Mouse (Mus musculus) hematopoietic stem cell, adult 5-6 weeks (primary cell): ENCODE data around the gene Tnfrsf8. TPM values are rescaled to one million over a fixed set of nuclear protein-coding genes. Genes with fewer than 3 reads are reported as not detected.
"Not testable (repeated sequence)": the region's sequence is repeated elsewhere in the genome, so short reads cannot be mapped to it uniquely, and the experiment has no call there.

Experiments
- ATAC-seq, 2 experiments: fragments of 125-278 bp in 1 of 2; replicated peaks in 1 of 2; 2 replicates each; pipeline ENCODE4 v1.8.0; 2016 to 2017; ENCODE audit warnings: inconsistent platforms in 2 of 2, mild to moderate bottlenecking in 2 of 2, moderate number of reproducible peaks in 2 of 2, low read depth in 1 of 2, moderate TSS enrichment in 1 of 2; ENCODE audit not compliant: low FRiP score in 2 of 2, poor library complexity in 2 of 2, severe bottlenecking in 2 of 2, insufficient read depth in 1 of 2, low TSS enrichment in 1 of 2
- total RNA-seq: library from RNA; stranded (forward); fragments of 172-1452, 232-1000 nt; gene quantifications from 2 replicates; pipeline ENCODE4 v1.2.3, GENCODE M21; 2017

Gene Tnfrsf8
- total RNA-seq, 1 experiment from 2014 or later = not detected

DNA sequence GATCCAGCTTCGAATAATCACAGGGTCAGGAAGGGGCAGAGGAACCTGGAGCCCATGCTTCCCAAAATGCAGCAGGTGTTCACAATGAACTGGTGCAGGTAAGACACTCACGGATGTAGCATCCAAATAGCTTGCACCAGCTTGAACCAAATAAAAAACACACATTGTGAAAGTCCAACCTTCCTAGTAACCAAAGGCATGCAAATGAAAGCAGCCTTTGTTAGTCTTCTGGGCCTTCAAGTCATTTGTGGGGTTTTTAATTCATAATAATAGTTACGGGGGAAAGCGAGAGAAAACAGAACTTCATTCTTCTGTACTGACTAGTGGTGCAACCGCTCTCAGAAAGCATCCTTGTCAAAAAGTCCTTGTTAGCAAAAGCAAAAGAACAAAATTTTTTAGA lies 1.7 kb upstream of the Tnfrsf8 start:
- ATAC-seq = no peak

DNA sequence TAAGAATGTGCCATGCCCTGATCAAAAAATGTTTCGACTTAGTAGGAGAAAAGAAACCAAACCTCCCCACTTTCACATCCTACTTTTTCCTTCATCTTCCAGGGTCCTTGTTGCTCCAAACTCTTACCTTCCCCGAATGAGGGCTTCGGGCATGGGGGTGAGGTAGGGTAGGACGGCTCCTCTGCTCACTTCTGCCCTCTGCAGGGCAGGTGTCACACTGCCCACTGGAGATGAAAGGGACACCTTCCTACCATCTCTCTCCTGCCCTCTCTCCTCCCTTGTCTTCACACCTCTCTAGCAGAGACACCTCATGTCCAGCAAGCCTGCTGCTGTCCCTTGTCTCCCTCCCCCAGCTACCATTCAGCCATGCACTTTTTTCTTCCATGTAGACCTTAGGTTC lies 998 bp downstream of the Tnfrsf8 start:
- ATAC-seq = no peak

DNA sequence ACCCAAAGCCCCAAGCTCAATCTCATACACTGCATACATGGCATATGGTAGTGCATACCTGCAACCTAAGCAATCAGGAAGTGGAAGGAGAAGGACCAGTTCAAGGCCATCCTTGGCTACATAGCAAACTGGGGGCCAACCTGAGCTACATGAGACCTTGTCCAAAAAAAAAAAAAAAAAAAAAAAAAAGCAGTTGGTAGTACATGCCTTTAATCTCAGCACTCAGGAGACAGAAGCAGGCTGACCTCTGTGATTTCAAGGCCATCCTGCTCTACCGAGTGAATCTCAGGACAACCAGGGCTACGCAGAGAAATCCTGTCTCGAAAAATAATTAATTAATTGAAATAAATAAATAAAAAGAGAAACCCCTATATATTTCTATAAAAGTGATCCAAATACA lies 1.7 kb downstream of the Tnfrsf8 start:
- no peak for ATAC-seq

DNA sequence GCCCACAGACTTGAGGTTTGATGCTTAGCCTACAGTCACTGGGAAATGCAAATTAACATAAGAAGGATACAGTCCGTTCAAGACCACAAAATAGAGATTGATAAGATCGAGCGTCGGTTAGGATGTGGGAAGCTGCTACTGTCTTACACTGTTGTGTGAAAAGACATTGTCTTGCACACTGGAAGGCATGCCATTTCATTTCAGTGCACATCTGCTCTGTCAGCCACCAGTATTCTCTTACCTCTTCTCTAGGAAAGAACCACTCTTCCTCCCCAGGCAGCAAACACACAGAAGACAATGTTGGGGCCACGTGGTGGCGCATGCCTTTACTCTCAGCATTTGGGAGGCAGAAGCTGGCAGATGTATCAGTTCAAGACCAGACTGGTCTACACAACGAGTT lies 2.4 kb downstream of the Tnfrsf8 start:
- ATAC-seq = 0 out of 4 replicates have a peak, but pooled peaks of 1 of the 2 experiments have one; percentile 3

DNA sequence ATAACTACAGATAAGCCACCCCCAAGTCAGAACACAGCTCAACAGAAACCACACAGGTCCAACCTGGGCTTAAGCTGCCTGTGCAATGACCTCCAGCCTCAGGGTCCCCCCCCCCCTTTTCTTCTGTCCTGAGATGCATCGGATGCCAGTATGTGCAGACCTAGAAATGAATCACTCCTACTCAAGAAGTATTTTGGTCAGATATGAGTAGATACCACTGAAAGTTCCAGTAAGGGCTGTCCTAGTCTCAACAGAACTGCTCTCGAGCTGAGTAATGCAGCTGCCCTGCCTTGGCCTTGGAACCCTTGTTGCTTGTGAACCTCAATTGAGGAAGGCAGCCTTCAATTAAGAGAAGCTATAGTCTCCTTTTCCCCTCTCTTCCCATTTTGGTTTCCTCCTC lies 4.1 kb downstream of the Tnfrsf8 start:
- no peak for ATAC-seq

DNA sequence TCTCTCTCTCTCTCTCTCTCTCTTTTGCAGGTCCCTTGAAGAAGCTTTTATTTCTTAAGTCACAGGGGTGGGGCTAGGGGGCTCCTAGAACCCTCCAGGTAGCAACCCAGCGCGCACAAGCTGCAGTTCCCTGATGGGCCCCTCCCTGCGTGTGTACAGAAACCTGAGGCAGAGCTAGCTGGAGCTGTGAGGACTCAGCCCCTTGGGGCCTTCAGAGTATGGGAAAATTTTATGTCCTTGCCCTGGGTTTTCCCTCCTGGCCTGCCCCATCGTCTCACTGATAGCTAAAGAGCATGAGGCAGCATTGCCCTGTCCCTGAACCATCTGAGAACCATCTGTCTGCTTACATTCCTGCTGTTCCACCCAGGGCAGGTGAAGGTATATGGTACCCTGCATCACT lies 8.5 kb downstream of the Tnfrsf8 start:
- no peak for ATAC-seq

DNA sequence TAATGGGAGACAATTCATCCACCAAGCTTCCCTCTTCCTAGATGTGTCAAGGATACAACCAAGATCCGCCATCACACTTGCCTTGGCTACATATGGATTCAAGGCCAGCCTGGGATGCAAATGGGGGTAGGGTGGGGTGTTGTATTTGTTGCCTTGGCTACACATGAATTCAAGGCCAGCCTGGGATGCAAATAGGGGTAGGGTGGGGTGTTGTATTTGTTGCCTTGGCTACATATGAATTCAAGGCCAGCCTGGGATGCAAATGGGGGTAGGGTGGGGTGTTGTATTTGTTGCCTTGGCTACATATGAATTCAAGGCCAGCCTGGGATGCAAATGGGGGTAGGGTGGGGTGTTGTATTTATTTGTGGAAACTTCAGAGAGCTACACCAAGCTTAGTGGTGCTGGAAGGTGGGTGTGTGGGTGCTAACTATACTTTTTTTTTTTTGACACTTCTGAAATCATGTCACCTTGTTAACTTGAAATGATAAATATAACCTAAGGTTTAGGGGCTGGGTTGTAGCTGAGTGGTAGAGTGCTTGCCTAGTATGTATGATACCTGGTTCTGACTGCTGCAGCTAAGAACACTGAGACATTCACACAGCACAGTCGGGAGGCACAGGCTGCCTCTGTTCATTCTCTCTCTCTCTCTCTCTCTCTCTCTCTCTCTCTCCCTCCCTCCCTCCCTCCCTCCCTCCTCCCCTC lies 9.2 kb downstream of the Tnfrsf8 start:
- ATAC-seq = not testable (repeated sequence)

DNA sequence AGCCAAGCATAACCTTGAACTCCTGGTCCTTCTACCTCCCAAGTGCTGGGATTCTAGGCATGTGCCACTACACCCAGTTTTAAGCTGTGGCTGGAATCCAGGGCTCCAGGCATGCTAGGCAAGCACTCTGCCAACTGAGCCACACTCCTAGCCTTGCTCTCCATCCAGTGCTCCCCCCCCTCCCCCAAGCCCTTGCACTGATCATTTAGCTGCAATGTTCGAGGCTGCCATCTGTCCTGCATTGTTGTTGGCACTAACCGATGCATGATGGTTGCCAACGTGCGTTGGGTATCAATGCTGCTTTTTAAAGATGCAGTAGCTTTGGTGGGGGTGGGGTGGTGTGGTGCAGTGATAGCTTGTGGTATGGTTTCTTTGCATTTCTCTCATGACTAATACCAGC lies 10.9 kb downstream of the Tnfrsf8 start:
- no peak for ATAC-seq

DNA sequence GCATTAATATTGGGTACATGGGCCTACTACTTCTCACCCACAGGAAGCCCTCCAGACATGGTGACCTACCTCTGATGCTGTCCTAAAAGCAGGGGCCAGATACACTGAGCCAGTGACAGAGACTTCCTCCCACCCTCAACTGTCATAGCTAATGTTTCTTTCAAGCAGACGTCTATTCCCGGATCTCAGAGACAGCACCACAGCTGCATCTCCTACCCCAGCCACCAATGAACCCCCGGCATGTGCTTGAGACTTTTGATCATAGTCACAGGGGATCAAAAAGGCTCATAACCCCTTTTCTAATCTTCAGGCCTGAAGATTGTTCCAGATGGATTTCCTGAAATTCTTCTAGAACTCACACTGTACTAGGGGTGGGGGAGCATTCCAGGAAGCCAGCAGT lies 12.9 kb downstream of the Tnfrsf8 start:
- no peak for ATAC-seq

DNA sequence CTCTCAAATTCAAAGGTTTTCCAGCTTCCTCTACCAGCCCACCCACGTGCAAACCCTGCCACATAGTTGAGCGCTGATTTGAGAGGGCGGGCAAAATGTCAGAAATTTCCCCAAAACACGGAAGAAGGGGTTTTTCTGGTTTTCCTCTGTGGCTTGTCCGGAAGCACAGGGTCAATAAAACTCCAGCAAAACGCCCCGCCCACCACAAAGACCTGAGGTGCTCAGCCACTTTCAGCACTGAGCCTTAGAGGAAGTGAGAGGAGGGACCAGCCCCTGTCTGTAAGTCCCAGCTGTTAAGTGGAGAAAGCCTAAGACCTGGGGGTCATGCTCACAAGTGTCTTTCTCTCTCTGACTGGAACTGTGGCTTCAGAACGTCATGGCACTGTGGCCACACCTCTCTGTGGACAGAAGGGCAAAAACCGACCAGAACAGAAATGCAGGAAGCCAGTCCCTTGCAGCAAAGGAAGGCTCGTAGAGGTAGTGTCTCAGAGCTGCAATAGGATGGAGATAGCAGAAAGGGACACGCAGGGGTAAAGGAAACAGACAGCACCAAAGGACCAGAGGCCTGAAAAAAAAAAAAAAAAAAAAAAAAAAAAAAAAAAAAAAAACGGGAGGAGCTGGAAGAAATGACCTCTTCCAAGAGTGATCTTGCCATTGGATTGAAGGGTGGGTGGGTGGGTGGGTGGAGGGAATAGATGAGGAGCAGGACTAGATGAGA lies 14.6 kb downstream of the Tnfrsf8 start:
- peak; percentile 90 to 94 for ATAC-seq

DNA sequence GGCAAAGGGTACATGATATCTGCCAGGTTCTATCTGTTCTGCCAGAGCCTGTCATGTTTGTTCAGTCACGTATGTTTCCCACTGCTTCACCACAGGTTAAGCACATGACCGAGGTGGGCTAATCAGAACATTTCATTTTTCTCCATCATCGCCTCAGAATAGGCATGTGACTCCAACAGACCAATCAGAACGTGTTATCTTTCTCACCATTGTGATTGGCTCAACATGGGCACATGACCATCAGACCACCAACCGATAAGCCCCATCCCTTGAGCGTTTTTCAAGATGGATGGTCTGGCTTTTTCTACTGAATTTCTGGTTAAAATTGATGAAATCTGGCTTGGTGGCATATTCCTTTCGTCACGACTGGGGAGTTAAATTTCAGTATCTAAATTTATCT lies 15.6 kb downstream of the Tnfrsf8 start:
- no peak for ATAC-seq

DNA sequence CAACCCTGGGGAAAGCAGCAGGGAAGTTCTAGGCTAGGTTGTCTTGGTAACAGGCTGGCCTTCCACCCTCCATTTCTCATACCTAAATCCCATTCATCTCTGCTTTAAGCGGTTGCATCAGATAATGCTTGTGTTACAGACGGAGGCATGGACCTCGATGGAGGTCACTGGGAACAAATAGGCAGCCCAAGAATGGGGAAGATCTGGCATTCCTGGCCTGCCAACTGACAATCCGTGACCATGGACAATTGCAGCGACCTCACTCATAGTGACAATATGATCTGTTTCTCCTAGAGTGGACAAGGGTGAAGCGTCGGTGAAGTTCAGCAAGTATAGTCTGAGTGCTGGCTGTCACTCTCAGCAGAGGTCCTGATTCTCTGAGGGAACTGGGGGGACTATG lies 16.1 kb downstream of the Tnfrsf8 start:
- ATAC-seq = no peak

DNA sequence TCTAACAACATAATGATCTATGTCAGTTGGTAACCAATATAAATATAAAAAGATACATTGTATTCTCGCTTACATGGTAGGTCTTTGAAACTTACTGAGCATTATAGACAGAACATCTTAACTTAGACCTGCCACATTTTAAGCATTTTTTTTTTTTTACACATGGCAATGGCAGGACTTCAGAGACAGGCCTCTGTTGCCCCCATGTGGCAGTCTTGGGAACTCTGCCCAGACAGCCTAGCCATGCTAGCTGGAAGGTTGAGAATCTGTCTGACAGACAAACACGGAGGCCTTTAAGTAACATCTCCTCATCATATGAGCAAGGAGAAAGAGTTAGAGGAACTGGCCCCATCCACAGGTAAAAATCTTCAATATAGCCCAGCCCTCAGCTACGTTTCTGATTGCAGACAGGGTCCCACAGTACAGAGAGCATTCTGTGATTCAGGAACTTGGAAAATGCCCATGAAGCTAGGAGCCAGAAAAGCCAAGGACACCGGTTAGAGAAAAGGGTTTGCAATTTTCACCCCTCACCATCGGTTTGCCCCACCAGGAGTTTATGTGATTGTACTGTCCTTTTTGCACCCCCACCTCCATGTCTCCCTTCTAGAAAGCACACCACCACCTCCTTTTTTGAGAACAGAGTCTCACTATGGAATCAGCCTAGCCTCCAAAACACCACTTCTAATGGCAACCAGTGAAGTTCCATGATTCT lies 19.2 kb downstream of the Tnfrsf8 start:
- peak; percentile 40 to 44; a peak in 3 of 4 replicates for ATAC-seq

DNA sequence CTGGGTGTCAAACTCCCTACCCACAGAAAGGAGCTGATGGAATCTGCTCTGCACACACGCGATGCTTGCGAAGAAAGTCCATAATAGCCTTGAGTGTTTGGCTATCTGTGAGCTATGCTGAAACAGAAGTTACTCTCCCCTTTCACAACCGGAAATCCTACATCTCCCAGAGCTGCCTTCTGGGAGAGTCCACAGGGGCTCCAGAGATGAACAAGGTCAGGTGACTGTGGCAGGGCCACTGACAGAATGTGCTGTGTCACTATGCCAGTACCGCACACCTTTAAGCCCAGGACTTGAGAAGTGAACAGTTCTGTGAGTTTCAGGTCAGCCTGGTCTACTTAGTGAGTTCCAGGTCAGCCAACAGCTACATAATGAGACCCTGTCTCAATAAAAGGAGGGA lies 20.4 kb downstream of the Tnfrsf8 start:
- peak in 1 of 2 experiments; percentile 22; a peak in 1 of 4 replicates for ATAC-seq

DNA sequence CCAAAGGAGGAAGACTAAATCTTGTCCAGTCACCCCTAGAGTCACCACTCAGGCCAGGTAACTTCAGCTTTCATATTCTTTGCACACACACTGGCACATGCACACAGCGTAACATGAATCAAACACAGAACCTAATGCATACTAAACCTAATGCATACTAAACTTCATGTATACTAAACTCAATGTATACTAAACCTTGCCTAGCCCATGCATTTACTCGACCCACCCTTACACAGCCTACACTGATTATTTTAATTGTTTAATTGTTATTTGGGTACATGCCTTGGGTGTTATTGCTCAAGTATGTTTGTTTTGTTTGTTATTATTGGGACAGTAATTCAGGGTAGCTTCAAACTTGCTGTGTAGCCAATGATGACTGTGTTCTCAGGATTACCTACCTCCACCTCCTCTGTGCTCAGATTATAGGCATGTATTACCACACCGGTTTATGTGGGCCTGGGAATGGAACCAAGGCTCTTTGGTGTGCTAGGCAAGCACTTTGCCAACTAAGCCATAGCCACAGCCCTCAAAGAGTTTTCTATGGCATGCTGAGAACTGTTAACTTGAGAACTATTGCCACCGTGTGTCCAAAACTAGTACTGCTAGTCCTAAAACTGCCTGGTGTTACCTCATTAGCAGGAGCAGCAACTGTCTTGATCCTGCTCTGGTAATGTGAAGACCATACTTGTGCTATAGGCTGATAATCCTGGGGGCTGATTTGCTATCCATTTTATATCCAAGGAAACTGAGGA lies 28.4 kb downstream of the Tnfrsf8 start:
- peak; percentile 92 to 94 for ATAC-seq

DNA sequence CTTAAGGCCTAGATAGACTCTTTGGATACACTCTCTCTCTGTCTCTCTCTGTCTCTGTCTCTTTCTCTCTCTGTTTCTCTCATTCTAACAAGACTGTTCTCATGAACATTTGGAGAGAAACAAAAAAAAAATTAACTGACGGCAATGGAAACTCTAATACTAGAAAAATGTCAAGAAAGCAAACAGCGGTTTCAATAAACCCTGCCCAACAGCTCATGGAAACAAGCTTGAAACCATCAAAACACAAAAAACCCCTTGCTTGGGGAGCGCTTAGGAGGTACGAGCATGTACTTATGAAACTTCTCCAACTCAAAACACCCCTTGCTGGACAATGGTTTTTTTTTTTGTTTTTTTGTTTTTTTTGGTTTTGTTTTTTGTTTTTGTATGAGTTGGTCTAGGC lies 30.3 kb downstream of the Tnfrsf8 start:
- ATAC-seq = no peak

DNA sequence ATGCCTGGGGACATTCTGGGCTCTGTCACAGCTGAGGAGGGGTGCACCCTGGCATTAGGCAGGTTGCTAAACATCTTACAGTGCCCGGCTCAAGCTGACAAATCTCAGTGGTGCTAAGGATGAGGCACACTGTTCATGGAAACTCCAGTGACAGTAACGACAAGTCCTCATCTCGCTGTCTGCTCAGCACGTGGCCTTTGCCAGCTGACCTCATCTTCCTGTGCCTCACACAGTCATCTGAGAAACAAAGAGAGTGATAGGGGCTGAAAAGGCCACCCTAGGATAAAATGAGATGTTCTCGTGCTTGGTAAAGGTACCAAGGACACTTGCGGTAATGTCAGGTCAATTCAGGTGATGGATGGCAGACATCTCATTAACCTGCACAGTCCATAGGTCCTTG lies 31.5 kb downstream of the Tnfrsf8 start:
- no peak for ATAC-seq

DNA sequence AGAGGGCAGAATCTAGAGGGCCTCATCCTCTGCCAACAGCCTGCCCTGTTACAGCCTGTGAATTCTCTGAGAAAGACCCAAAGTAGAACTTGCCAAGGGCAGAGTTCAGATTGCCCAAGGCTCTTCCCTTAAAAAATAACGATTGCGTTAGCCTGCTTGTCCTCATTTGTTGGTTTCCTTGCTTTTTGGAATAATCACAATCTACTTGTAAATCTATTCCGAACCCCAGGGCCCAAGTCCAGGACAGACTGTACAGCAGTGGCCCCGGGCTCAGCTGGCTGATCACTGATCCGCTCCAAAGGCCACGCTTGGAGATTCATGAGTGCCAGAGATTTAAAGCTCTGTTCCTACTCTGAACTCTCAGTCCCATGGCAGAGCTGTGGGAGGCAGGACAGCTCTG lies 34.0 kb downstream of the Tnfrsf8 start:
- no peak for ATAC-seq
